Mouse (Mus musculus) layer of hippocampus, postnatal 36 days (tissue): Measurements from ENCODE around the gene Sned1. TPM values are rescaled to one million over a fixed set of nuclear protein-coding genes. Genes with fewer than 3 reads are reported as not detected.
A peak's percentile ranks its signal among the peaks of the same experiment; 100 is the strongest.

ENCODE experiments used
- DNase-seq, 2 experiments: peaks; one replicate each; pipeline ENCODE4 v3.0.0; 2022
- microRNA-seq, 2 experiments: library from miRNA; unstranded; fragments of <30 nt; microRNA quantifications; one replicate each; pipeline ENCODE4 v1.2.0; 2021
- total RNA-seq, 2 experiments: library from RNA; stranded (reverse); gene quantifications; 2 replicates each; pipeline ENCODE4 v1.2.3; 2021

The Sned1 gene
- total RNA-seq, 2 experiments from 2014 or later, result 4.6 to 8.3 TPM

DNA sequence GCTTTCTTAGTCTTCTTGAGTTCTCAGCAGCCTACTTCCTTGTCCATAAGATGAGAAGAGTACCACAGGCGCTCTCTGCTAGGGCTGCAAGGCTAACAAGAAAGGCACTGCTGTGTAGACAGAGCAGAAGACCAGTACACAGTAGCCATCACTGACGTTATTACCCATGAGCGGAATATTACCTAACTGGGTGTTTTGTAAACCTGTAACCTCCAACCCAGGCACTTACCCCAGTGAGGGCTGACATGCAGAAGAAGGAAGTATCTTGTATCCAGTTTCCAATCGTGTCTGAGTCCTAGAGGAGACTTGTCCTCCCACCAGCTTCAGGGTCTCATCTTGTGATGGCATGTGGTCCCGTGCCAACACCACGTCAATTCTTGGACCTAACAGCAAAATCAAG lies 88.3 kb downstream of the Sned1 start:
- no peak for DNase-seq

DNA sequence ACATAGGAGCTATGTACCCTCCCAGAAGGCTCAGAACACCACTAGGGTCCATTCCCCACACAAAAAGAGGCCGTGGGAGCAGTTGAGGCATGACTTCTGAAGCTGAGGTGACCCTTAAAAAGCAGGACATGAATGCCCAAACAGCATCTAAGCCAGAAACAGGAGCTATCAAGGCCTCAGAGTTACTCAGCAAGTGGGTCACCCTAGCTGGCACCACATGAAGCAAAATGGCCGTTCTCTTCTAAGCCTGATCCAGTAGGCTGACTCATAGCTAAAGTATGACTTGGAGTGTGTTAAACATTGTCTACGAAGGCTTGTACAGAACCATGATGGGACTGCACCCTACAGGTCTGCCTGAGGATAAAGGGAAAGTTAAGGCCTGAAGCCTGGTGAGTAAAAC lies 90.8 kb downstream of the Sned1 start:
- DNase-seq, result no peak

DNA sequence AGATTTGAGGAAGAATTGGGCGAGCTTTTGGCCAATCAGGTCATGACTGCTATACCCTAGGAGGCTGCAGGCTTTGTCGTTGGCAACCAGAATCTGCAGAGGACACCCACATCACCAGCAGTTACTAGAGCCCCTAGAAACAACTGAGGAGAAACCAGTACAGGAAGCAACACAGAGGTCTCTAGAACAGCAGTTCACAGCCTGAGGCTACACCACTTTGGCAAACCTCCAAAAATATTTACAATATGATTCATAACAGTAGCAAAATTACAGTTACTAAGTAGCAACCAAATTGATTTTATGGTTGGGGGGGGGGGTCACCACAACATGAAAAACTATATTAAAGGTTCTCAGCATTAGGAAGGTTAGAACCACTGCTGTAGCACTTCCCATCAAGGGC lies 99.0 kb downstream of the Sned1 start:
- DNase-seq, result no peak

DNA sequence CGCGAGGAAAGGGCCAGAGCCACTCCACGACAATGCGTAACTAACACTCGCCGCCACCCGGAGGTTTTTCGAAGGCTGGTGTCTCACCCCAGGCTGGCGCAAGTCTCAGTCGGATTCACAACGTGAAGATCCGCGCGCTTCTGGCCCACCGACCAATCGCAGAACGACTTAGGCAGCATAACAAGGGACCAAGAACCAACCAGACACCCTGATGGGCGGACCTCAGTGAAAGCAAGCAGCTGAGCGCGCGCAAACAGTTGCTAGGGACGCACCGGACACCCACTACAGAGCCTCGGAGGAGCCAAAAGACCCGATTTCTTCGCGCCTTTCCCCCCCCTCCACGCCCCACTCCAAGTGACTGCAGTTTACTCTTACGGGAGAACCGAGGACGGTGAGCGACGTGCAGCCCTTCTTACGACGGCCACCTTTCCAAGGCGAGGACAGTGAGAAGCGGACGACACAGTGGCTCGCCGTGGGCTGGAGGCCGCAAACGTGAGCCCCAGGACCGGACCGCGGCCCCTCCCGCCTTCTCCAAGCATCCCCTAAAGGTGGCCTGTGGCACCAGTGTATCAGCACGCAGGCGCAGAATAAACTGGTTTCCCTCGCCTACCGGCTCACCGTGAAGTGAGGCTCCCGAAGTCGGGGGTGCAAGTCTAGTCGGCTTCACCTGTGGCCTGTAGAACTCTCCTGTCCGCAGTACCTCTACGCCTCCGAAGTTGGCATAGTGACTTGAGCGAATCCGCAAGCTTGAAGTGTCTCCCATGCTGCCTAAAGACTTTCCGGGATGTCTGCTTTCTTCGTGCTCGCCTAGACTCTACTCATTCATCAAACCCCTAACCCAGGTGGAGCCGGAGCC lies 107.2 kb downstream of the Sned1 start, which contains the start of the genes Ppp1r7 and Pask:
Gene Ppp1r7 (plus strand): TSS at position 207 of the 856 bp plus-strand sequence.
Gene Pask (minus strand): TSS at position 835 of the 856 bp plus-strand sequence.
- peak; percentile 92 to 94 for DNase-seq

DNA sequence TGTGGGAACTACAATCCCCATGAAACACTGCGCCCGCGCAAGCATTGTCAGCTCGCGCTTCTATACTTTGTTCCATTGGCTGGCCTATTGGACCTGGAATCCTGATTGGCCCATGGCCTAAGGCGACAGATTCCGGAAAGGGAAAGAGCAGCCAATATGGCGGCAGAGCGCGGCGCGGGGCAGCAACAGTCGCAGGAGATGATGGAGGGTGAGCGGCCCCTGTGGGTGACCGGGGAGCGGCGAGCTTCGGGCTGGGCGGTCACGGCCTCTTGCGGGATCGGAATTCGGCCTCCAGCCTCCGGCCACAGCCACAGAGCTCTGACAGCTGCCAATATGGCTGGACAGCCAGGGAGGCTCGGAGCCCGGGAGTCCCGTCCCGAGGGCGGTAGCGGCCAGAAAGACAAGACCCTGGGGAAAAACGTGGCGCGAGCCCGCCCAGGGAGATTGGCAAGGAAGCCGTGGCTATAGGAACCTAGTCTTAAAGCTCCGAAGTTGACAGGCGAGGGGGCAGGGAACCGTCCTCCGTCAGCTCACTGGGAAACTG lies 107.9 kb downstream of the Sned1 start:
- peak; percentile 93 for DNase-seq

DNA sequence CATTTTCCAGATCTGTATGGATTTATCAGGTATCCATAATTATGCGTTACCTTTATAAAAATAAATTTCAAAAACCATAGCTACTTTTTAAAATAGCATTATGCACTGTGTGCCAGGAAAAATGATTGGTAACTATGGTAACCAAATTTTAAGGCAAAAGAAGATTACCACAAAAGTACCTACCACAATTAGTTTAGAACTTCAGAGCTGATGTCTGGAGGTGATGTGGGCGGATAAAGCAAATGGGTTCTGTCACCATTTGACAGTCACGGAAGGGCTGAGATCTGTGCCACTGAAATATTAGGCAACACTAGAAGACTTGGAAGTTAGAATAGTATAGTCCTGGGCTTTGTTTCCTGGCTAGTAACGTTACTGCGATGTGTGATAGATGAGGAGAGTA lies 111.5 kb downstream of the Sned1 start:
- DNase-seq, result no peak

DNA sequence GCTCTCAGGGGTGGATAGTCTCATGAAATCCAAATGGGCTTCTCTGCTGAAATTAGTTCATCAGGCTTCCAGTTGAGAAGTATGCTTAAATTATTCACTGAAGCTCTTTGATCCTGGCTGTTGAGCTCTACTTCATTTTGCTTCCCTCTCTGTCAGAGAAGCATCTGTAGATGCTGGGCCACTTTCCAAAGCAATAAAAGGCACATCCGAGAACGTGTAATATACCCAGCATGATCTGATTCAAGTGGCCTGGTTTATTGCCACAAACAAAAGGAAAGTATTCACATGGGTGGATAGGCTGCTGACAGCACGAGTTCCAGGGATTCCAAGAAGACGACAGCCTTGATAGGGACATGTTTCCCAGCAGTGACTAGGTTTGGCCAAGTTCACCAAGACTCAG lies 114.1 kb downstream of the Sned1 start:
- no peak for DNase-seq

Small RNAs within 50 kb of the gene (microRNA-seq; reads per million reads assigned to microRNA genes)
- gene Mir6901, result 0 to 0.21 reads per million in 2 experiments
- gene Mir6902, result 0 reads per million in 2 experiments

Other genes starting within 250 kb of the Sned1 start
- gene Aqp12, start 229.5 kb upstream of the Sned1 start, total RNA-seq, result not detected
- 100 to 1,000 TPM; 607 to 610 TPM for gene Kif1a, start 133.9 kb upstream of the Sned1 start, total RNA-seq
- gene Agxt, start 100.6 kb upstream of the Sned1 start, total RNA-seq, result not detected
- not detected for gene 2310007B03Rik, start 74.9 kb upstream of the Sned1 start, total RNA-seq
- gene Crocc2, start 67.1 kb upstream of the Sned1 start, total RNA-seq, result under 1 TPM; 0.15 to 0.25 TPM
- 10 to 100 TPM; 22.2 TPM for gene Mterf4, start 70.1 kb downstream of the Sned1 start, total RNA-seq
- 10 to 100 TPM; 66.3 to 85.6 TPM for gene Ppp1r7, start 107.0 kb downstream of the Sned1 start, total RNA-seq
- gene Pask, start 107.6 kb downstream of the Sned1 start, total RNA-seq, result 1 to 10 TPM; 5.7 to 6.9 TPM
- under 1 TPM; 0.17 to 0.35 TPM for gene Ano7, start 138.1 kb downstream of the Sned1 start, total RNA-seq
- 100 to 1,000 TPM; 148 to 152 TPM for gene Hdlbp, start 243.0 kb downstream of the Sned1 start, total RNA-seq